Mouse (Mus musculus): Measurements from ENCODE around the gene Gm10642.

DNA sequence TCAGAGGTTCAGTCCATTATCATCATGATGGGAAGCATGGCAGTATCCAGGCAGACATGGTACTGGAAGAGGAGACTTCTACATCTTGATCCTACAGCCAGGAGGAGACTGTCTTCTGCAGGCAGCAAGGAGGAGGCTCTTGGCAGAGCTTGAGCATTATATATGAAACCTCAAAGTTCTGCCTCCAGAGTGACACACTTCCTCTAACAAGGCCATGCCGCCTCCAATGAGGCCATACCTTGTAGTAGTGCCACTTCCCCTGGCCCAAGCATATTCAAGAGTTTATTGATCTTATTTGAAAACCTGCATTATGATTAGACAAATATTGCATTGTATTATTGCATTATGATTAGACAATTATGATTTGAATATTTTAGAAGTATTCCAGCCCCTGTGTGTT, 50.4 kb downstream of the Gm10642 start:
- no peak for TF ChIP-seq CTCF (IDR thresholded peaks at IDR 0.05; ENCODE audit: extremely low read depth, insufficient read depth, insufficient read length, insufficient replicate concordance)
- no peak for TF ChIP-seq POLR2A (IDR thresholded peaks at IDR 0.05; ENCODE audit: low read depth, low read length)
